Comparison of ENCODE assay signal across 31 mouse cellular contexts in genomic region chr6:42513461-42513860, GRCm38 (mm10). TPM values are rescaled to one million over a fixed set of nuclear protein-coding genes. Genes with fewer than 3 reads are reported as not detected.
"Had no signal": no experiment of that assay in that cellular context is flagged by ENCODE, and none has a peak within 500 bp of the region (broad histone marks: within the 10 kb centered on the region; RNA-seq: fewer than 3 reads in every experiment).

No protein-coding gene starts in this region.

- H3K36me3 ChIP-seq: limb, embryonic 10.5 days; limb, embryonic 13.5 days; liver, embryonic 12.5 days; liver, embryonic 15.5 days; midbrain, embryonic 12.5 days; neural tube, embryonic 13.5 days; stomach, embryonic 15.5 days had no signal

- H3K4me2 ChIP-seq: limb, embryonic 13.5 days; liver, embryonic 12.5 days; liver, embryonic 15.5 days; midbrain, embryonic 12.5 days; neural tube, embryonic 13.5 days; stomach, embryonic 15.5 days had no signal

- H3K9me3 ChIP-seq: limb, embryonic 10.5 days; limb, embryonic 13.5 days; liver, embryonic 12.5 days; liver, embryonic 15.5 days; midbrain, embryonic 12.5 days; neural tube, embryonic 13.5 days; stomach, embryonic 15.5 days had no signal

- H3K9ac ChIP-seq: limb, embryonic 13.5 days; liver, embryonic 12.5 days; liver, embryonic 15.5 days; midbrain, embryonic 12.5 days; neural tube, embryonic 13.5 days; stomach, embryonic 15.5 days had no signal

- H3K4me1 ChIP-seq: limb, embryonic 10.5 days; limb, embryonic 13.5 days; liver, embryonic 12.5 days; liver, embryonic 15.5 days; midbrain, embryonic 12.5 days; neural tube, embryonic 13.5 days; stomach, embryonic 15.5 days had no signal

- H3K27ac ChIP-seq: layer of hippocampus, adult 2 months; limb, embryonic 10.5 days; limb, embryonic 13.5 days; liver, embryonic 12.5 days; liver, embryonic 15.5 days; midbrain, embryonic 12.5 days; neural tube, embryonic 13.5 days; stomach, embryonic 15.5 days had no signal

- H3K27me3 ChIP-seq: limb, embryonic 13.5 days; liver, embryonic 12.5 days; liver, embryonic 15.5 days; midbrain, embryonic 12.5 days; neural tube, embryonic 13.5 days; stomach, embryonic 15.5 days had no signal

- DNase-seq: kidney, adult 8-10 months; kidney, postnatal 25 days; layer of hippocampus, adult 9-11 months; liver; lung, adult 2 months; lung, postnatal 10 days; lung, postnatal 36 days; retina, postnatal 1 day; right cerebral cortex, postnatal 25 days; spleen, adult 18-20 months; thymus, postnatal 25 days had no signal

- ATAC-seq: liver, embryonic 12.5 days; midbrain, embryonic 16.5 days had no signal

- H3K4me3 ChIP-seq: layer of hippocampus, adult 2 months; limb, embryonic 10.5 days; limb, embryonic 13.5 days; liver, embryonic 12.5 days; liver, embryonic 15.5 days; midbrain, embryonic 12.5 days; myocyte; neural tube, embryonic 13.5 days; stomach, embryonic 15.5 days had no signal

RNA-seq across cellular contexts. Expression of gene Olfr456, which starts 26.4 kb away (rescaled TPM):
- total RNA-seq: layer of hippocampus, adult 2 months; layer of hippocampus, postnatal 25 days; left cerebral cortex, adult 18-20 months; left cerebral cortex, postnatal 25 days; megakaryocyte progenitor cell, adult 5-6 weeks; megakaryocyte-erythroid progenitor cell, adult 5-6 weeks; monocyte, adult 5-6 weeks; neutrophil, adult 5-6 weeks had no signal
- polyA plus RNA-seq: kidney, embryonic 16.5 days; large intestine, adult 2 months; limb, embryonic 10.5 days; limb, embryonic 13.5 days; liver, embryonic 12.5 days; liver, embryonic 15.5 days; lung, adult 2 months; midbrain, embryonic 12.5 days; midbrain, embryonic 16.5 days; neural tube, embryonic 13.5 days; stomach, embryonic 15.5 days; thymus, postnatal 0 days had no signal

RNA-seq across cellular contexts. Expression of gene Olfr455, which starts 33.9 kb away (rescaled TPM):
- total RNA-seq: layer of hippocampus, adult 2 months; layer of hippocampus, postnatal 25 days; left cerebral cortex, adult 18-20 months; left cerebral cortex, postnatal 25 days; megakaryocyte progenitor cell, adult 5-6 weeks; megakaryocyte-erythroid progenitor cell, adult 5-6 weeks; monocyte, adult 5-6 weeks; neutrophil, adult 5-6 weeks had no signal
- polyA plus RNA-seq: kidney, embryonic 16.5 days; large intestine, adult 2 months; limb, embryonic 10.5 days; limb, embryonic 13.5 days; liver, embryonic 12.5 days; liver, embryonic 15.5 days; lung, adult 2 months; midbrain, embryonic 12.5 days; midbrain, embryonic 16.5 days; myocyte; neural tube, embryonic 13.5 days; stomach, embryonic 15.5 days; thymus, postnatal 0 days had no signal

RNA-seq across cellular contexts. Expression of gene Olfr457, which starts 37.3 kb away (rescaled TPM):
- total RNA-seq: layer of hippocampus, adult 2 months; layer of hippocampus, postnatal 25 days; left cerebral cortex, adult 18-20 months; left cerebral cortex, postnatal 25 days; megakaryocyte progenitor cell, adult 5-6 weeks; megakaryocyte-erythroid progenitor cell, adult 5-6 weeks; monocyte, adult 5-6 weeks had no signal
- polyA plus RNA-seq: kidney, embryonic 16.5 days; large intestine, adult 2 months; limb, embryonic 10.5 days; limb, embryonic 13.5 days; liver, embryonic 12.5 days; liver, embryonic 15.5 days; lung, adult 2 months; midbrain, embryonic 12.5 days; midbrain, embryonic 16.5 days; neural tube, embryonic 13.5 days; stomach, embryonic 15.5 days; thymus, postnatal 0 days had no signal

RNA-seq across cellular contexts. Expression of gene Olfr458, which starts 48.5 kb away (rescaled TPM):
- total RNA-seq: layer of hippocampus, adult 2 months; layer of hippocampus, postnatal 25 days; left cerebral cortex, adult 18-20 months; left cerebral cortex, postnatal 25 days; megakaryocyte progenitor cell, adult 5-6 weeks; megakaryocyte-erythroid progenitor cell, adult 5-6 weeks; monocyte, adult 5-6 weeks had no signal
- polyA plus RNA-seq: kidney, embryonic 16.5 days; large intestine, adult 2 months; limb, embryonic 10.5 days; limb, embryonic 13.5 days; liver, embryonic 12.5 days; liver, embryonic 15.5 days; lung, adult 2 months; midbrain, embryonic 12.5 days; midbrain, embryonic 16.5 days; myocyte; neural tube, embryonic 13.5 days; stomach, embryonic 15.5 days; thymus, postnatal 0 days had no signal
